Mouse (Mus musculus): ENCODE data around the gene Hmga1b.

GRCm38 (mm10) chr11:120785145-120785544, 22.6 kb downstream of the Hmga1b start:
- TF ChIP-seq GATA1 (IDR thresholded peaks at IDR 0.05; ENCODE audit: low read length) (no peak), TAL1 (IDR thresholded peaks at IDR 0.05; ENCODE audit: low read length) (no peak)
